Mouse (Mus musculus): ENCODE data around the gene Rap2c. TPM values are rescaled to one million over a fixed set of nuclear protein-coding genes. Genes with fewer than 3 reads are reported as not detected.

Gene Rap2c
- polyA plus RNA-seq, 1 experiment from 2014 or later, result 29.1 TPM

GRCm38 (mm10) chrX:50969907-50970306 lies 47.9 kb downstream of the Rap2c start:
- no peak for DNase-seq (ENCODE audit: low read depth, low spot score)
- ATAC-seq, result no peak
- in situ Hi-C loops (cut with MboI; ENCODE audit: low pct_unique_long_range_greater_than_20kb), result no loop called here
- TF ChIP-seq CTCF (IDR thresholded peaks at IDR 0.05), result no peak
- ChIA-PET CTCF (no interaction called here), POLR2A (no interaction called here)
- H3K27me3 ChIP-seq, result peaks cover 28% of the 10 kb centered on the region

- no peak for DNase-seq (ENCODE audit: low read depth, low spot score)
- in situ Hi-C loops (cut with MboI; ENCODE audit: low pct_unique_long_range_greater_than_20kb), result no loop called here
- POLR2A ChIA-PET, result no interaction called here
- peaks cover 33% of the 10 kb centered on the region for H3K27me3 ChIP-seq
- CTCF ChIA-PET, result interaction anchor here (0.8 kb wide), 1 partner anchor 39 kb away, joined by 3 read pairs; no protein-coding TSS in a partner anchor
- no peak for TF ChIP-seq CTCF (IDR thresholded peaks at IDR 0.05)
- ATAC-seq, result no peak
Measured at GRCm38 (mm10) chrX:50968157-50968932, 49.5 kb downstream of the Rap2c start.

DNA sequence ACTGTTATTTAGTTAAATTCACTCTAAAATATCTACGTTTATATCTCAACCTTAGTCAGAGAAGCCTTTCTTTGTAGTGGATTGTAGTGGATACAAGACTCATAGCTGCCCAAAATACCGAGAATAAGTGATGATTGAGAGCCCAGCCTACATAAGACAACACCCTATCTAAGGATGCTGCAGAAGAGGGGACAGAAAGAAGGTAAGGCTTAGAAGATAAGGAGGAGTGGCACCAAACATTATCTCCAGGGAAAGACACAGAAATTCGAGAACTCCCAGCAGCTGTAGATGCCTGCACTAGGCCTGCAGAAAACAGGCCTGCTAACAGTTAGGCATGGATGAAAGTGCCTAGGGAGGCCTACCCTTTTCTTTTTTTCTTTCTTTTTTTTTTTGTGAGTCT lies 52.7 kb downstream of the Rap2c start:
- no peak for TF ChIP-seq CTCF (IDR thresholded peaks at IDR 0.05)
- in situ Hi-C loops (cut with MboI; ENCODE audit: low pct_unique_long_range_greater_than_20kb), result no loop called here
- peaks cover 28% of the 10 kb centered on the region for H3K27me3 ChIP-seq
- DNase-seq (ENCODE audit: low read depth, low spot score) (no peak), ATAC-seq (no peak)
- ChIA-PET POLR2A (no interaction called here), CTCF (no interaction called here)

GRCm38 (mm10) chrX:50962955-50963354 lies 54.9 kb downstream of the Rap2c start:
- in situ Hi-C loops (cut with MboI; ENCODE audit: low pct_unique_long_range_greater_than_20kb), result no loop called here
- TF ChIP-seq CTCF (IDR thresholded peaks at IDR 0.05), result no peak
- ChIA-PET CTCF (no interaction called here), POLR2A (interaction anchor here (1.0 kb wide), 1 partner anchor 13 kb away, joined by 3 read pairs; no protein-coding TSS in a partner anchor)
- ATAC-seq, result no peak
- peaks cover 31% of the 10 kb centered on the region for H3K27me3 ChIP-seq
- DNase-seq (ENCODE audit: low read depth, low spot score), result no peak

Other genes starting within 250 kb of the Rap2c start
- gene Stk26, start 177.0 kb downstream of the Rap2c start, polyA plus RNA-seq (2021), result not detected
- gene Frmd7, start 75.3 kb downstream of the Rap2c start, polyA plus RNA-seq (2021), result not detected
- 1.7 TPM for gene Mbnl3, start 188.5 kb upstream of the Rap2c start, polyA plus RNA-seq (2021)